Mouse (Mus musculus): ENCODE results near the gene Cpne2. TPM values are rescaled to one million over a fixed set of nuclear protein-coding genes. Genes with fewer than 3 reads are reported as not detected.

Gene Cpne2
- polyA plus RNA-seq, 1 experiment from 2014 or later = 24.8 TPM

DNA sequence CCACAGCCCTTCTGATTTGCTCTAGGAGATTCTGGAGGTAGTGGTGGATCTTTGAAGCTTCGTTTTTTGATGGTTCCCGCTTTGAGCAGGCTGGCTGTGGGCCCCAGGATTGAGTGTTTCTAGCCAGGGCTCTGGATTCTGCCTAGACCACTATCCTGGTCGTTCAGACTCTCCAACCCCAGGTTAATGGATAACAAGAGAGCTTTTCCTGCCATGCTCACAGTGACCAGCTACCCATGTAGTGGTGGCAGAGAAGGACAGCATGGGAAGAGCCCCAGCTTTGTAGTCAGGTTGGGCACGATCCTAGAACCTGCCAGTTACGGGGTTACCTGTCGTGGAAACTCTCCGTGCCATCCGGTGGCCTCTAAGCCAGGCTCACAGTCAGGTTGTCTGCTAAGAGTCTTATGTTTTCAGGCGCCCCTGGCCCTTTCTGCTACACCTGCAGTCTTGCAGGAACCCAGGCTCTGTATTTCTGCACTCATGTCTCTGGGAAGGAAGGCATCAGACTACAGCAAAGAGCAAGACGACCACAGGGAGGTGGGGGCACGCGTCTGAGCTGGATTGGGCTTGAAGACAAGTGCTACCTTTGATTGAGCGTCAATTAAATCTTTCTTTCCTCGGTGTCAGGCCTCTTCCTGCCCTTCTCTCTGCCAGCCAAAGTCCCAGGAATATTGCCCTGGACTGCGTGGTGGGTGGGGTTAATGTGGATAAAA, 33.8 kb downstream of the Cpne2 start:
- ATAC-seq (replicated peaks) = peak; percentile 55
- H3K27me3 ChIP-seq = no peaks in the 10 kb centered on the region
- H3K36me3 ChIP-seq = no peaks in the 10 kb centered on the region
- H3K9ac ChIP-seq (replicated peaks) = peak overlapping the region; percentile 19; the same call in 1 of the 2 replicates
- WGBS = 39% methylated on average over 15 of the region's 15 CpGs
- no peaks in the 10 kb centered on the region for H3K9me3 ChIP-seq
- H3K4me1 ChIP-seq = peaks cover 29% of the 10 kb centered on the region
- H3K4me3 ChIP-seq = no peak overlapping the region
- H3K27ac ChIP-seq (replicated peaks) = peak overlapping the region; percentile 85
- peak overlapping the region; percentile 22 for H3K4me2 ChIP-seq (replicated peaks)

DNA sequence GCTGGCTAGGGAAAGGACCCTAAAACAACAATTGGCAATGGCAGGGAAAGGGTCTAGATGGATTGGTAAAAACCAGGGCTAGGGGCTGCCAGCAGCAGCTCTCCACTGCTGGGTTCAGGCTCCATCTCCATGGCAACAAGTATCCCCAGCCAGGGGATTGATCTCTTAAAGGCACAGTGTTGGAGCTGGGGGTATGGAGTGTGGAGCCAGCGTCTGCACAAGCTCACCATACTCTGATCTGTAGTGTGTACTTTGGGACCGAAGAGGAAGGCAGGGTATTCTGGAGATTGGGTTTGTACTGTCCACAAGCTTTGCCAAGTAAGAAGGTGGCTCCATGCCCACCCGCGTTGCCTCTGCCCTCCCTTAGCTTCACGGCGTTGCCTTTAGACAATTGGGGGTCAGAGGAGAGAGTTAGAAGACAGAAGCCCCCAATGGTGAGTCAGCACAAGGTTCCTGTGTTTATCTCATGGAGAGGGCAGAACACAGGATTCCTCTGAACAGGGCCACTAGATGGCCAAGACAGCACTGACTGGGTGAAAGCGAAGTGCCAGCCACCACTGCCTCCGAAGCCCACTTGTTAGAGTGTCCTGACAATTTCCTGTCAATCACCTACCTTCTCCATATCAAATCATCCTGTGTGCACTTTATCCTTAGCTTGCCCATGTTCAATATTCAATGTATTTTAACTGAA, 34.5 kb downstream of the Cpne2 start:
- H3K9me3 ChIP-seq = no peaks in the 10 kb centered on the region
- no peaks in the 10 kb centered on the region for H3K36me3 ChIP-seq
- no peak overlapping the region for H3K4me3 ChIP-seq
- H3K9ac ChIP-seq (replicated peaks) = no peak overlapping the region
- peak overlapping the region; percentile 85 for H3K27ac ChIP-seq (replicated peaks)
- 41% methylated on average over 8 of the region's 8 CpGs for whole genome bisulfite sequencing
- H3K27me3 ChIP-seq = no peaks in the 10 kb centered on the region
- peak overlapping the region; percentile 22 for H3K4me2 ChIP-seq (replicated peaks)
- peaks cover 28% of the 10 kb centered on the region for H3K4me1 ChIP-seq
- ATAC-seq (replicated peaks) = peak; percentile 93

DNA sequence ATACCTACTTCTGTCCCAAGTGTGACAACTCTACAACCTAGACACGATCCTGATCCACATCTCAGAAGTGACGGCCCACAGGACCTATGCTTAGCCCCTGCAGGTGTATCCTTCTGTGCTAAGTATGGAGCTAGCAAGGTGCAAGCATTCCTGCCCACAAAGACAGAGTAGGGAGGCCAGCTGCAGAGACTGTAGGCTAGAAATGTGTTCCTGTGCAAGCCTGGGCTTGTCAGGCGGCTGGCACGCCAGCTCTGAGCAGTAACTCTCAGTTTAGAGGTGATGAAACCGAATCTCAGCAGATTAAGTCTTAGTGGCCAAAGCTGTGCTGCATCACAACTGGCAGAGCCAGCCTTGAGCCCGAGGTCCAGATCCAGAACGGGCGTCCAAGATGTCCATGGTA, 35.3 kb downstream of the Cpne2 start:
- WGBS = 94% methylated on average over 8 of the region's 8 CpGs
- ATAC-seq (replicated peaks) = no peak

DNA sequence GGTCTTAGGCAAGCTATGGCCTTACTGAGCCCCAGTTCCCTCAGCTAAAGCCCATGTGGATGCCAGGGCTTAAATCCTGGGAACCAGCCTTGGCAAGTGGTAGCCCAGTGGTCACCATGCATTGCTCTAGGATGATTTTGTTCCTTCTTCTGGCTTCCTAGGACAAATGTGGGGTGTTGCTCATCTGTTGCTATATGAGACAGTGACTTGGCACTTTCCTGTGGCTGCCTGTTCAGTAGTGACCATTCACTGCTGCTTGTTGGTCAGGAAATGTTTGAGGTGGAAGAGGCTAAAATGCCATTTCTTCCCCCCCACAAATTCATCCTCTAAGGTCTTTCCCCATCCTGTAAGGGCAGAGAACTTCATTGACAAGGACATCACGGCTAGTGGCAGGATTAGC, 36.6 kb downstream of the Cpne2 start:
- Histone ChIP-seq H3K4me2 (replicated peaks) (no peak overlapping the region), H3K4me3 (no peak overlapping the region), H3K27ac (replicated peaks) (0 out of 2 replicates have a peak overlapping the region, but pooled peaks have one; percentile 21), H3K4me1 (peaks cover 40% of the 10 kb centered on the region), H3K9me3 (no peaks in the 10 kb centered on the region), H3K27me3 (no peaks in the 10 kb centered on the region), H3K9ac (replicated peaks) (no peak overlapping the region), H3K36me3 (no peaks in the 10 kb centered on the region; the same call in 1 of the 2 replicates)
- 59% methylated on average over 1 of the region's 1 CpGs for WGBS
- ATAC-seq (replicated peaks) = no peak

More for the DNA sequence above, 35.3 kb downstream of the Cpne2 start:
- Histone ChIP-seq H3K4me2 (replicated peaks) (no peak overlapping the region), H3K4me1 (peaks cover 28% of the 10 kb centered on the region), H3K27ac (replicated peaks) (0 out of 2 replicates have a peak overlapping the region, but pooled peaks have one; percentile 20), H3K9me3 (no peaks in the 10 kb centered on the region), H3K4me3 (no peak overlapping the region), H3K27me3 (no peaks in the 10 kb centered on the region), H3K36me3 (no peaks in the 10 kb centered on the region), H3K9ac (replicated peaks) (no peak overlapping the region)

DNA sequence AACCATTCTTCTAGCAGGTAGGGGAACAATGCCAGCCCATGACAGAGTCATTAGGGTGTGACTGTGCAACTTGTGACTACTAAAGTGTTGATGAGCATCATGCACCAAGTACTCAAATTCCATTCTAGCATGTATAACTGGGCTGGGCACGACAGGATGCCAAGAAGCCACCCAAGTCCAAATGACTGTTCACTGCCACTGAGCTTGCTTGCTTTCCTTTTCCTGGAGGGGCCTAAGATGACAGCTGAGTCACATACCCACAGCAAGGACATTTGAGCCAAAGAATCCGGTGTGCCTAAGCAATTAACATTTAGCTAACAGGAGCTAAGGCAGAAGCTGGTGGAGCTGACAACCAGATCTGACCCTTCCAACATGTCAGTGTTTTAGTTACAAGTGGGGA, 39.1 kb downstream of the Cpne2 start:
- Histone ChIP-seq H3K4me1 (peaks cover 33% of the 10 kb centered on the region), H3K4me3 (no peak overlapping the region), H3K27ac (replicated peaks) (no peak overlapping the region), H3K9me3 (no peaks in the 10 kb centered on the region), H3K4me2 (replicated peaks) (no peak overlapping the region), H3K36me3 (peaks cover 20% of the 10 kb centered on the region; the same call in 1 of the 2 replicates), H3K27me3 (no peaks in the 10 kb centered on the region), H3K9ac (replicated peaks) (no peak overlapping the region)
- no peak for ATAC-seq (replicated peaks)
- WGBS = 71% methylated on average over 2 of the region's 2 CpGs

DNA sequence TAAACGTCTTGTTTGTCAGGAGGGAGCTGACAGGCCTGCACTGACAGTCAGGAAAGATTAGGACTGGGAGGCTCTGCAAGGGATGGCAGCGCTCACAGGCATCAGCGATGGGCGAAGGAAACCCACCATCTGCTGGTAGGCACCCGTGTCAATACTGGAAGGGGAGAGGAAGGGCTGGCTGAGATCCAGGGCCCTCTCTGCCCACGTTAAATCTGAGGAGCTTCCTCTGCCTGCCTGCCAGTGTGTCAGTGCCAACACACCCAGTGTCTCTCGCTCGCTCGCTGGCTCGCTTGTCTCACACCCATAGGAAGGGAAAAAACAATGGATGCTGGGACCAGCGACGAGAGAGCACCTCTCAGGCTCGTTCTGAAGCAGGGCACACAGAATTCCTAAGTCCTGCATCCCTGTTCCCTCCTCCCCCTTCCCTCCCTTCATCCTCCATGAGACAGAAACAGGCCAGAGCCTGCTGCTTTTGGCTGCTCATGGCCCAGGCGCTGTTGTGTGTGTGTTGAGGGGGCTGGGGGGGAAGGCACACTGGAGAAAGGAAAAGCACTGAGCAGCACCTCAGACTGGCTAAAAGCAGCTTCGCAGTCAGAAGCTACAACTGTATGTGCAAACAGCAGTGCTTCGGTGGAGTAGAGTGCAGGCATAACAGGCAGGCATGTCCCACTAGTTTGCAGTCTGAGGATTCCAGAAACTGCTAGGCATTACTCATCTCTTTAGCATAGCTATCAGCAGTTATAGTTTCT, 41.5 kb downstream of the Cpne2 start:
- peak overlapping the region; percentile 89 for H3K27ac ChIP-seq (replicated peaks)
- H3K27me3 ChIP-seq = no peaks in the 10 kb centered on the region
- H3K4me2 ChIP-seq (replicated peaks) = no peak overlapping the region
- H3K4me1 ChIP-seq = peaks cover 20% of the 10 kb centered on the region
- H3K9ac ChIP-seq (replicated peaks) = 0 out of 2 replicates have a peak overlapping the region, but pooled peaks have one; percentile 1
- no peak overlapping the region for H3K4me3 ChIP-seq
- no peaks in the 10 kb centered on the region for H3K9me3 ChIP-seq
- peaks cover 36% of the 10 kb centered on the region for H3K36me3 ChIP-seq
- WGBS = 47% methylated on average over 16 of the region's 16 CpGs
- peak; percentile 90 for ATAC-seq (replicated peaks)

DNA sequence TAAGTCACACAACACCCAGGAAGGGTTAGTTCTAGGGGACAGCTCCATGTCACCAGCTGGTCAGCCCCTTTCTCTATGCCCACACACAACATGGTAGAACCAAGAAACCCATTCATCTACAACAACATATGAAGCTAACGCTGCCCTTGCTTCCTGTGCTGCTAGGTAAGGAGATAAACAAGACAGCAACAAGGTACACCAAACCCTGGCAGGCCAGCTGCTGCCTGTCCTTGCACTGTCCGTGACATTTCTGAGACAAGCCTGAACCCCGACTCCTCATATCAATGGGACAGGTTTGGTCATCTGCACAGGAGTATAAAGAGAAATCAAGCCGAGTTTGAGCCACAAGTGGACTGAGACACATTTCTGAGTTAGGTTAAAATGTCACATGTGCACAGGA, 42.4 kb downstream of the Cpne2 start:
- H3K9ac ChIP-seq (replicated peaks) = no peak overlapping the region
- WGBS = 92% methylated on average over 4 of the region's 4 CpGs
- H3K4me1 ChIP-seq = peaks cover 20% of the 10 kb centered on the region
- H3K27ac ChIP-seq (replicated peaks) = peak overlapping the region; percentile 89
- no peak overlapping the region for H3K4me3 ChIP-seq
- no peak for ATAC-seq (replicated peaks)
- H3K4me2 ChIP-seq (replicated peaks) = no peak overlapping the region
- no peaks in the 10 kb centered on the region for H3K9me3 ChIP-seq
- no peaks in the 10 kb centered on the region for H3K27me3 ChIP-seq
- peaks cover 42% of the 10 kb centered on the region for H3K36me3 ChIP-seq

DNA sequence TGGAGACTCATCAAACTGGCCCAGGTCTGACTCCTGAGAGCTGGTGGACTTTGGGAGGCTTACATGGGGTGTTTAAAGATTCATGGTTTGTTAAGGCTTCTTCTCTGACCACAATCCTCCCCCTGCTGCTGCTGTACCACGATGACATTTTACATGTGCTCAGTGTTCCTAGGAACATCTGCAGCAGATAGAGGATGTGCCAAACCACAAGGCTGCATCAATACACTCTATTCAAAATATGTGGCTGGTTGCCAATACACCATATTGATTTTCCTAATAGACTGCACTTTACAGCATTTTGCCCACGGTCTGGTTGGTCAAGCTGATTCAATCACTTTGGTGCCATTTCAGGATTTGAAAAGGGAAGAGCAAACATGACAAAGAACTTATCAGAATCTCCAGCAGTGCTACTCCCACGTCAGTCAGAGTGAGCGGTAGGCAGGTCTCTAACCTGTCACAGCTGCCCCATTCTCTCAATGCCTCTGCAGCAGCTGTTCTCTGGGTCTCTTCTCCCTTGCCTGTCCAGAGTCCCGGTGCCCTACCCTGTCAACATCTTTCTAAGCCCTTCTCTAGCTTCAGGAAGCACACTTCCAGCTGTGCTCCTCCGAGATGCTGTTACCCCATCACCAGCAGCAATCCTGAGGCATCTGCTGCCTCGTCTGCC, 49.2 kb downstream of the Cpne2 start:
- Histone ChIP-seq H3K9me3 (no peaks in the 10 kb centered on the region), H3K9ac (replicated peaks) (no peak overlapping the region), H3K36me3 (peaks cover 71% of the 10 kb centered on the region), H3K27ac (replicated peaks) (peak overlapping the region; percentile 38; the same call in 1 of the 2 replicates), H3K4me3 (no peak overlapping the region), H3K27me3 (no peaks in the 10 kb centered on the region), H3K4me1 (peaks cover 4% of the 10 kb centered on the region; the same call in 1 of the 2 replicates), H3K4me2 (replicated peaks) (no peak overlapping the region)
- no peak for ATAC-seq (replicated peaks)
- WGBS = 62% methylated on average over 7 of the region's 7 CpGs

DNA sequence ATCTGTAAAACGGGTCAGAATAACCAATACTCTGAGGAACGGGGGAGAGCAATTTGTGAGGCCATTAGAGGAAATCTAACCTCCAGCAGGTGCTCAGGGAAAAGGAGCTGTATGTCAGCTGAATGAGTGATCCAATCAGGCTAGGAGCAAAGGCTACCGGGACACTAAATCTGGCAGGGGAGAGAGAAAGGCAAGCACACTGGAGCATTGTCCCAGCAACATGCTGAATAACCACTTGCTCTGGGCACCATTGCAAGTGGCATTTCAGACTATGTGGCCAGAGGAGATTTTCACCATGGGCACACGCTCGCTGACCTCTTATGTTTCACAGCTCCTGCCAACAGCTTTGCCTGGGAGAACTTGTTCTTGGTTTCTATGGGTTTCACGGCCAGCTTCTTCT, 49.8 kb downstream of the Cpne2 start:
- H3K9me3 ChIP-seq = no peaks in the 10 kb centered on the region
- ATAC-seq (replicated peaks) = no peak
- H3K36me3 ChIP-seq = peaks cover 77% of the 10 kb centered on the region
- no peak overlapping the region for H3K9ac ChIP-seq (replicated peaks)
- no peaks in the 10 kb centered on the region for H3K27me3 ChIP-seq
- 89% methylated on average over 6 of the region's 6 CpGs for WGBS
- no peak overlapping the region for H3K27ac ChIP-seq (replicated peaks)
- peaks cover 4% of the 10 kb centered on the region; the same call in 1 of the 2 replicates for H3K4me1 ChIP-seq
- H3K4me2 ChIP-seq (replicated peaks) = no peak overlapping the region
- H3K4me3 ChIP-seq = no peak overlapping the region

DNA sequence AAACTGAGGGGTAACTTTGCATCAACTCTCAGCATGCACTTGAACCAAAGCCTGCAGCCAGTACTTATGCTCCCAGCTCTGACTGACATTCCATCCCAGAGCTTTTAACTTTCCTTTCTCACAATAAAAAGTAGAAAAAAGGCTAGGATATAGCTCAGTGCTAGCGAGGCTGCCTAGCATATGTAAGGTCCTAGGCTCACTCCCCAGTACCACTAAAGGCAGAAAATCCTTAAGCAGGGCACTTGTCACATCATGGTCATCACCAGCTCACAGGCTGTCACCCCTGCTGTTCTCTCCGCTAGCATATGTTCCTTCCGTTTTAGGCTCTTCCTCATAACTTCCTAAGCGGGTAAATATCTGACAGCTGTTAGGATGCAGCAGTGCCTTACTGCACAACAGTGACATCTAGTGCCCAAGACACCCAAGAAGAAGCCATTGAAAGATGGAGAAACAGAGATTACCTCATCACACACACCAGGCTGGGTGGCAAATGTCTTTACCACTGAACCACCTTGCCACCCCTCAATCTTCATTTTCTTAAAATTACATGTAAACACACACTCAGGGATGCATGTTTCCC, 51.5 kb downstream of the Cpne2 start:
- Histone ChIP-seq H3K27ac (replicated peaks) (peak overlapping the region; percentile 29; the same call in 1 of the 2 replicates), H3K4me3 (no peak overlapping the region), H3K9me3 (no peaks in the 10 kb centered on the region), H3K36me3 (peaks cover 71% of the 10 kb centered on the region), H3K4me2 (replicated peaks) (no peak overlapping the region), H3K27me3 (no peaks in the 10 kb centered on the region), H3K4me1 (peaks cover 4% of the 10 kb centered on the region; the same call in 1 of the 2 replicates), H3K9ac (replicated peaks) (no peak overlapping the region)
- 37% methylated on average over 4 of the region's 4 CpGs for WGBS
- ATAC-seq (replicated peaks) = peak; percentile 64

DNA sequence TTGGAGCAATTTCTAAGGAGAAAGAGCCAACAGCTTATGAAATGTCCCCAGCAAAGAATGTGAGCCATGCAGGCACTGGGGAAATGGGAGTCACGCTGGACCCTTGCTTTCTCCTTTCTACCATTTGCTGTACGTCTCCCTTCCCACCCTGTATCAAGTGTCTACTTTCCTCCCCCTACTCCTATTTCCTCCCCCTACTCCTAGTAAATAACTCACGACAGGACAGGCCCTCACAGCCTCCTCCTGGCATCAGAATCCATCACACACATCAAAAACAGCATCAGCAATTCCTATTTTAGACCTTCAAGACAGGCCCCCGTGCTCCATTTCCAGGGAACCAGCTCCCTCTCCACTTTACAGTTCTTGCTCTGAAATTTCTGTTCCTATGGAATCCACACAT, 58.9 kb downstream of the Cpne2 start:
- Histone ChIP-seq H3K9me3 (no peaks in the 10 kb centered on the region), H3K27ac (replicated peaks) (no peak overlapping the region), H3K36me3 (peaks cover 18% of the 10 kb centered on the region), H3K4me3 (no peak overlapping the region), H3K4me2 (replicated peaks) (no peak overlapping the region), H3K9ac (replicated peaks) (no peak overlapping the region), H3K27me3 (no peaks in the 10 kb centered on the region), H3K4me1 (peaks cover 3% of the 10 kb centered on the region; the same call in 1 of the 2 replicates)
- WGBS = 69% methylated on average over 4 of the region's 4 CpGs
- ATAC-seq (replicated peaks) = no peak

Measured in forebrain, embryonic 15.5 days (tissue).